Mouse (Mus musculus): ENCODE measurements around the gene Car10. TPM values are rescaled to one million over a fixed set of nuclear protein-coding genes. Genes with fewer than 3 reads are reported as not detected.

Car10 gene
- polyA plus RNA-seq, 2 experiments: 0.70 TPM

- ATAC-seq (ENCODE audit: low FRiP score, low read depth) (no peak), DNase-seq (ENCODE audit: low spot score) (peak; percentile 15)
- H3K27ac ChIP-seq (replicated peaks; ENCODE audit: low read depth, low read length): no peak overlapping the region
- H3K27me3 ChIP-seq (ENCODE audit: control insufficient read depth, insufficient read depth, low read length): no peaks in the 10 kb centered on the region
- no peak overlapping the region for H3K9ac ChIP-seq (ENCODE audit: low read depth, low read length, severe bottlenecking)
- no peaks in the 10 kb centered on the region for H3K9me3 ChIP-seq (ENCODE audit: control insufficient read depth, low read length)
- 33% methylated on average over 7 of the region's 7 CpGs for WGBS
- no peaks in the 10 kb centered on the region for H3K36me3 ChIP-seq (ENCODE audit: control insufficient read depth, insufficient read depth, low read length)
- TF ChIP-seq POLR2A (IDR thresholded peaks at IDR 0.05; ENCODE audit: borderline replicate concordance, extremely low read depth, insufficient read depth, insufficient read length): no peak
- no peak overlapping the region for H3K4me2 ChIP-seq (replicated peaks; ENCODE audit: low read depth, low read length, severe bottlenecking)
- H3K4me1 ChIP-seq (ENCODE audit: control insufficient read depth, insufficient read depth, low read length): peaks cover 8% of the 10 kb centered on the region
- no peak overlapping the region for H3K4me3 ChIP-seq (replicated peaks; ENCODE audit: low read length)
Observed at GRCm38 (mm10) chr11:93470771-93471170, 372.9 kb downstream of the Car10 start.

- Histone ChIP-seq H3K4me2 (replicated peaks; ENCODE audit: low read depth, low read length, severe bottlenecking) (peak overlapping the region; percentile 25), H3K9ac (ENCODE audit: low read depth, low read length, severe bottlenecking) (no peak overlapping the region), H3K36me3 (ENCODE audit: control insufficient read depth, insufficient read depth, low read length) (no peaks in the 10 kb centered on the region), H3K27me3 (ENCODE audit: control insufficient read depth, insufficient read depth, low read length) (no peaks in the 10 kb centered on the region), H3K4me1 (ENCODE audit: control insufficient read depth, insufficient read depth, low read length) (peaks cover 8% of the 10 kb centered on the region), H3K27ac (replicated peaks; ENCODE audit: low read depth, low read length) (no peak overlapping the region), H3K4me3 (replicated peaks; ENCODE audit: low read length) (no peak overlapping the region), H3K9me3 (ENCODE audit: control insufficient read depth, low read length) (no peaks in the 10 kb centered on the region)
- TF ChIP-seq POLR2A (IDR thresholded peaks at IDR 0.05; ENCODE audit: borderline replicate concordance, extremely low read depth, insufficient read depth, insufficient read length): no peak
- 31% methylated on average over 10 of the region's 10 CpGs for WGBS
- DNase-seq (ENCODE audit: low spot score) (peak; percentile 82), ATAC-seq (ENCODE audit: low FRiP score, low read depth) (no peak; the same call in 1 of the 2 replicates)
Observed at GRCm38 (mm10) chr11:93471573-93472179, 373.8 kb downstream of the Car10 start.

- no peak overlapping the region for H3K27ac ChIP-seq (replicated peaks; ENCODE audit: low read depth, low read length)
- no peak overlapping the region for H3K9ac ChIP-seq (ENCODE audit: low read depth, low read length, severe bottlenecking)
- H3K4me2 ChIP-seq (replicated peaks; ENCODE audit: low read depth, low read length, severe bottlenecking): no peak overlapping the region
- ATAC-seq (ENCODE audit: low FRiP score, low read depth): no peak
- H3K36me3 ChIP-seq (ENCODE audit: control insufficient read depth, insufficient read depth, low read length): no peaks in the 10 kb centered on the region
- no peak for DNase-seq (ENCODE audit: low spot score)
- TF ChIP-seq POLR2A (IDR thresholded peaks at IDR 0.05; ENCODE audit: borderline replicate concordance, extremely low read depth, insufficient read depth, insufficient read length): no peak
- no peak overlapping the region for H3K4me3 ChIP-seq (replicated peaks; ENCODE audit: low read length)
- H3K27me3 ChIP-seq (ENCODE audit: control insufficient read depth, insufficient read depth, low read length): no peaks in the 10 kb centered on the region
- 66% methylated on average over 4 of the region's 4 CpGs for WGBS
- no peaks in the 10 kb centered on the region for H3K4me1 ChIP-seq (ENCODE audit: control insufficient read depth, insufficient read depth, low read length)
- no peaks in the 10 kb centered on the region for H3K9me3 ChIP-seq (ENCODE audit: control insufficient read depth, low read length)
Observed at GRCm38 (mm10) chr11:93484661-93485060, 386.8 kb downstream of the Car10 start.

- H3K9me3 ChIP-seq (ENCODE audit: control insufficient read depth, low read length): no peaks in the 10 kb centered on the region
- no peaks in the 10 kb centered on the region for H3K27me3 ChIP-seq (ENCODE audit: control insufficient read depth, insufficient read depth, low read length)
- no peaks in the 10 kb centered on the region for H3K36me3 ChIP-seq (ENCODE audit: control insufficient read depth, insufficient read depth, low read length)
- H3K4me3 ChIP-seq (replicated peaks; ENCODE audit: low read length): no peak overlapping the region
- H3K9ac ChIP-seq (ENCODE audit: low read depth, low read length, severe bottlenecking): no peak overlapping the region
- WGBS: 96% methylated on average over 1 of the region's 1 CpGs
- H3K4me2 ChIP-seq (replicated peaks; ENCODE audit: low read depth, low read length, severe bottlenecking): no peak overlapping the region
- H3K4me1 ChIP-seq (ENCODE audit: control insufficient read depth, insufficient read depth, low read length): no peaks in the 10 kb centered on the region
- no peak overlapping the region for H3K27ac ChIP-seq (replicated peaks; ENCODE audit: low read depth, low read length)
- ATAC-seq (ENCODE audit: low FRiP score, low read depth): no peak
- DNase-seq (ENCODE audit: low spot score): no peak
- no peak for TF ChIP-seq POLR2A (IDR thresholded peaks at IDR 0.05; ENCODE audit: borderline replicate concordance, extremely low read depth, insufficient read depth, insufficient read length)
Observed at GRCm38 (mm10) chr11:93487021-93487420, 389.2 kb downstream of the Car10 start.

- no peak for ATAC-seq (ENCODE audit: low FRiP score, low read depth)
- WGBS: 86% methylated on average over 3 of the region's 3 CpGs
- TF ChIP-seq POLR2A (IDR thresholded peaks at IDR 0.05; ENCODE audit: borderline replicate concordance, extremely low read depth, insufficient read depth, insufficient read length): no peak
Observed at GRCm38 (mm10) chr11:93487913-93488604, 390.2 kb downstream of the Car10 start.

More at GRCm38 (mm10) chr11:93487913-93488604, 390.2 kb downstream of the Car10 start:
- H3K4me3 ChIP-seq (replicated peaks; ENCODE audit: low read length): no peak overlapping the region
- DNase-seq (ENCODE audit: low spot score): no peak
- H3K9me3 ChIP-seq (ENCODE audit: control insufficient read depth, low read length): no peaks in the 10 kb centered on the region
- no peaks in the 10 kb centered on the region for H3K4me1 ChIP-seq (ENCODE audit: control insufficient read depth, insufficient read depth, low read length)
- no peaks in the 10 kb centered on the region for H3K27me3 ChIP-seq (ENCODE audit: control insufficient read depth, insufficient read depth, low read length)
- no peak overlapping the region for H3K4me2 ChIP-seq (replicated peaks; ENCODE audit: low read depth, low read length, severe bottlenecking)
- no peak overlapping the region for H3K9ac ChIP-seq (ENCODE audit: low read depth, low read length, severe bottlenecking)
- H3K36me3 ChIP-seq (ENCODE audit: control insufficient read depth, insufficient read depth, low read length): no peaks in the 10 kb centered on the region
- no peak overlapping the region for H3K27ac ChIP-seq (replicated peaks; ENCODE audit: low read depth, low read length)
